Mouse (Mus musculus) kidney, embryonic 15.5 days (tissue): ENCODE results near the gene Ndufs8. TPM values are rescaled to one million over a fixed set of nuclear protein-coding genes. Genes with fewer than 3 reads are reported as not detected.

Experiments
- ATAC-seq: fragments of 200-750 bp; cut with Nextera tagmentation; replicated peaks from 2 replicates; pipeline ENCODE4 v1.8.0; 2017; ENCODE audit warnings: moderate TSS enrichment; ENCODE audit not compliant: low FRiP score
- H3K27ac ChIP-seq: fragments of 300-500 bp; sonication (generic); 2 replicates; pipeline ENCODE4 v1.5.1; 2015; ENCODE audit warnings: mild to moderate bottlenecking, inconsistent platforms
- H3K27me3 ChIP-seq: fragments of 300-500 bp; sonication (generic); 2 replicates; pipeline ENCODE4 v1.6.1; 2015; ENCODE audit warnings: inconsistent platforms
- H3K36me3 ChIP-seq: fragments of 300-500 bp; sonication (generic); 2 replicates; pipeline ENCODE4 v1.6.1; 2015; ENCODE audit warnings: inconsistent platforms
- H3K4me1 ChIP-seq: fragments of 300-500 bp; sonication (generic); 2 replicates; pipeline ENCODE4 v1.6.1; 2015; ENCODE audit warnings: inconsistent platforms
- H3K4me2 ChIP-seq: fragments of 300-500 bp; sonication (generic); 2 replicates; pipeline ENCODE4 v1.6.1; 2015; ENCODE audit warnings: moderate library complexity, mild to moderate bottlenecking, inconsistent platforms
- H3K4me3 ChIP-seq: fragments of 300-500 bp; sonication (generic); replicated peaks from 2 replicates; pipeline ENCODE4 v1.5.1; 2015; ENCODE audit warnings: mild to moderate bottlenecking, inconsistent platforms
- H3K9ac ChIP-seq: fragments of 300-500 bp; sonication (generic); 2 replicates; pipeline ENCODE4 v1.6.1; 2015; ENCODE audit warnings: mild to moderate bottlenecking, inconsistent platforms
- H3K9me3 ChIP-seq: fragments of 300-500 bp; sonication (generic); replicated peaks from 2 replicates; pipeline ENCODE4 v1.6.1; 2016; ENCODE audit warnings: inconsistent platforms
- WGBS: fragments of 180-500 bp; shearing (Covaris S2); methylation state at CpG from one replicate; pipeline ENCODE4 v1.1.7; 2015; ENCODE audit warnings: mixed read lengths; 5-methylcytosine and 5-hydroxymethylcytosine counted together
- polyA plus RNA-seq: library from polyadenylated mRNA; unstranded; fragments of >200 nt; fragmentation: Nextera tagmentation; extraction: Ambion mirVana; gene quantifications from 2 replicates; pipeline ENCODE4 v1.2.1, GENCODE M21; 2015

Ndufs8 gene
- polyA plus RNA-seq, 1 experiment from 2014 or later: 344 TPM

- no peak overlapping the region for H3K4me3 ChIP-seq
- 74% methylated on average over 4 of the region's 4 CpGs for WGBS
- H3K9ac ChIP-seq: no peak overlapping the region
- H3K9me3 ChIP-seq: no peaks in the 10 kb centered on the region
- peaks cover 36% of the 10 kb centered on the region for H3K4me1 ChIP-seq
- H3K27me3 ChIP-seq: no peaks in the 10 kb centered on the region
- ATAC-seq: no peak
- no peaks in the 10 kb centered on the region for H3K36me3 ChIP-seq
- H3K27ac ChIP-seq: peak overlapping the region; percentile 81
- no peak overlapping the region for H3K4me2 ChIP-seq
Measured at GRCm38 (mm10) chr19:3928779-3929178, 16.2 kb upstream of the Ndufs8 start.

GRCm38 (mm10) chr19:3927989-3928388 is 15.4 kb upstream of the Ndufs8 start:
- Histone ChIP-seq H3K4me3 (no peak overlapping the region), H3K4me2 (no peak overlapping the region), H3K27ac (no peak overlapping the region), H3K9ac (no peak overlapping the region), H3K27me3 (no peaks in the 10 kb centered on the region), H3K36me3 (no peaks in the 10 kb centered on the region), H3K9me3 (no peaks in the 10 kb centered on the region), H3K4me1 (peaks cover 42% of the 10 kb centered on the region)
- no peak for ATAC-seq
- WGBS: 84% methylated on average over 4 of the region's 4 CpGs

GRCm38 (mm10) chr19:3926685-3927084 is 14.1 kb upstream of the Ndufs8 start:
- ATAC-seq: no peak
- H3K27me3 ChIP-seq: no peaks in the 10 kb centered on the region
- peaks cover 47% of the 10 kb centered on the region for H3K4me1 ChIP-seq
- no peak overlapping the region for H3K9ac ChIP-seq
- no peaks in the 10 kb centered on the region for H3K36me3 ChIP-seq
- no peak overlapping the region for H3K4me3 ChIP-seq
- WGBS: 72% methylated on average over 6 of the region's 6 CpGs
- H3K4me2 ChIP-seq: no peak overlapping the region
- H3K27ac ChIP-seq: no peak overlapping the region
- H3K9me3 ChIP-seq: no peaks in the 10 kb centered on the region

DNA sequence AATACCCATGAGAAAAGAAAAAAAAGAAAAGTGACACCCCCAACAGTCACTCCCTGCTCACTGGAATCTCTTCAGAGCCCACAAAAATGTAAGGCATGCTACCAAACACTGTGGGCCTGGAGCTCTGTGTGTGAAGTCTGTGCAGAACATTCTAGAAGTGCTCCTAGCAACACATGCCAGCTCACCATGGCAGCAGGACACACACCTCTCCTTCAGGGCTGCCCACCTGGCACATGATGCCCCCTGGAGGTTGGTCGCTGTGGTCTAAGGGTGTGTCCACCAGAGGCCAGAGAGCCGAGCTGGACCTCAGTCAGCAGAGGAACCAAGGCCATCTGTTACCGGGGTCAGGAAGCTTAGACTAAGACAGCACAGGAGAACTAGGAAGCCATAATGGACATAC is 13.7 kb upstream of the Ndufs8 start:
- Histone ChIP-seq H3K27ac (no peak overlapping the region), H3K9ac (no peak overlapping the region), H3K9me3 (no peaks in the 10 kb centered on the region), H3K4me3 (no peak overlapping the region), H3K27me3 (no peaks in the 10 kb centered on the region), H3K4me2 (no peak overlapping the region), H3K4me1 (peaks cover 47% of the 10 kb centered on the region), H3K36me3 (no peaks in the 10 kb centered on the region)
- ATAC-seq: no peak
- WGBS: 60% methylated on average over 3 of the region's 3 CpGs

GRCm38 (mm10) chr19:3925859-3926258 is 13.3 kb upstream of the Ndufs8 start:
- H3K36me3 ChIP-seq: no peaks in the 10 kb centered on the region
- H3K27me3 ChIP-seq: no peaks in the 10 kb centered on the region
- H3K9ac ChIP-seq: no peak overlapping the region
- H3K9me3 ChIP-seq: no peaks in the 10 kb centered on the region
- ATAC-seq: no peak
- H3K4me3 ChIP-seq: no peak overlapping the region
- no peak overlapping the region for H3K4me2 ChIP-seq
- H3K27ac ChIP-seq: no peak overlapping the region
- H3K4me1 ChIP-seq: peaks cover 43% of the 10 kb centered on the region
- WGBS: 80% methylated on average over 6 of the region's 6 CpGs

DNA sequence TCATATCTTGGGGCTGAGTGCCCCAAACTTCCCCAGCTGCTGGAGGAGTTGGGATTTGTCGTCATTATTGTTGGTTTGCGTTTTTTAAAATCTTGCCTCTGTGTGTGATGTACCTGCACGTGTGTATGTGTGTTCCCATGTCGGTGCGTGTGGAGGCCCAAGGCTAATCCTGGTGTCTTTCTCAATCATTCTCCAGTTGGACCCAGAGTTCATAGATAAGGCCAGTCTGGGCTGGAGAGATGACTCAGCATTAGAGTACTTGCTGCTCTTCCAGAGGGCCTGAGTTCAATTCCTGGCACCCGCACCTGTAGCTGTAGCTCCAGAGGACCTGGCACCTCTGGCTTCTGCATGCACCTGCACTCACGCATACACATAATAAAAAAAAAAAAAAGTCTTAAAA is 12.3 kb upstream of the Ndufs8 start:
- H3K9me3 ChIP-seq: no peaks in the 10 kb centered on the region
- H3K4me2 ChIP-seq: no peak overlapping the region
- ATAC-seq: no peak
- no peaks in the 10 kb centered on the region for H3K36me3 ChIP-seq
- H3K4me1 ChIP-seq: peaks cover 33% of the 10 kb centered on the region
- no peaks in the 10 kb centered on the region for H3K27me3 ChIP-seq
- no peak overlapping the region for H3K27ac ChIP-seq
- no peak overlapping the region for H3K9ac ChIP-seq
- no peak overlapping the region for H3K4me3 ChIP-seq
- WGBS: 93% methylated on average over 7 of the region's 7 CpGs

GRCm38 (mm10) chr19:3924190-3924589 is 11.6 kb upstream of the Ndufs8 start:
- Histone ChIP-seq H3K9me3 (no peaks in the 10 kb centered on the region), H3K4me1 (peaks cover 29% of the 10 kb centered on the region), H3K9ac (no peak overlapping the region), H3K36me3 (no peaks in the 10 kb centered on the region), H3K27ac (peak overlapping the region; percentile 59), H3K27me3 (no peaks in the 10 kb centered on the region), H3K4me3 (no peak overlapping the region), H3K4me2 (no peak overlapping the region)
- ATAC-seq: no peak
- WGBS: 77% methylated on average over 8 of the region's 8 CpGs

DNA sequence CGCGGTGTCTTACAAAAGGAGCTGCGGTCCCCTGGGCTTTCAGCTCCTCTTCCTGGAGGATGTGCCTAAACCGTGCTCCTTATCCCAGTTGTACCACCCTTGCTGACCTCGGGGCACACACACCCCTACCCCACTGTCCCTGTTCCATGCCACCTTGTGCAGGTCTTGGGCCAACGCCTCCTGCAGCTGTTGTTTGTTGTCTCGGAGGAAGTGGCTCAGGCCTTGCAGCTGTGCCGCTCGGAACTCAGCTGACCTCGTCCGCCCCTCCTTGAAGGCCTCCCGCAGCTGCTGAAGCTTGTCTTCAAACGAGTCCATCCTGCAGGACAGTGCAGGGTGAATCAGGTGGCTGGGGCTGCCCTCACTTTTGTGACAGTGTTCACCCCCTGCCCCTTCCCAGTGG is 11.0 kb upstream of the Ndufs8 start:
- H3K4me3 ChIP-seq: no peak overlapping the region
- 28% methylated on average over 13 of the region's 13 CpGs for WGBS
- H3K4me1 ChIP-seq: peaks cover 28% of the 10 kb centered on the region
- H3K27ac ChIP-seq: peak overlapping the region; percentile 59
- H3K9ac ChIP-seq: no peak overlapping the region
- H3K9me3 ChIP-seq: no peaks in the 10 kb centered on the region
- no peak overlapping the region for H3K4me2 ChIP-seq
- no peaks in the 10 kb centered on the region for H3K36me3 ChIP-seq
- H3K27me3 ChIP-seq: no peaks in the 10 kb centered on the region
- ATAC-seq: peak; percentile 43

GRCm38 (mm10) chr19:3922661-3923371 is 10.2 kb upstream of the Ndufs8 start:
- 51% methylated on average over 10 of the region's 10 CpGs for WGBS
- no peaks in the 10 kb centered on the region for H3K27me3 ChIP-seq
- no peaks in the 10 kb centered on the region for H3K9me3 ChIP-seq

GRCm38 (mm10) chr19:3919928-3920327 is 7.4 kb upstream of the Ndufs8 start:
- H3K4me3 ChIP-seq: no peak overlapping the region
- 0 out of 2 replicates have a peak overlapping the region, but pooled peaks have one; percentile 30 for H3K27ac ChIP-seq
- no peak overlapping the region for H3K9ac ChIP-seq
- no peaks in the 10 kb centered on the region for H3K9me3 ChIP-seq
- H3K36me3 ChIP-seq: no peaks in the 10 kb centered on the region
- H3K4me1 ChIP-seq: peaks cover 29% of the 10 kb centered on the region
- H3K27me3 ChIP-seq: no peaks in the 10 kb centered on the region
- ATAC-seq: no peak
- no peak overlapping the region for H3K4me2 ChIP-seq

More at GRCm38 (mm10) chr19:3922661-3923371, 10.2 kb upstream of the Ndufs8 start:
- peak overlapping the region; percentile 59 for H3K27ac ChIP-seq
- H3K9ac ChIP-seq: no peak overlapping the region
- no peak for ATAC-seq
- H3K4me1 ChIP-seq: peaks cover 31% of the 10 kb centered on the region
- no peaks in the 10 kb centered on the region for H3K36me3 ChIP-seq
- H3K4me2 ChIP-seq: no peak overlapping the region
- H3K4me3 ChIP-seq: no peak overlapping the region

GRCm38 (mm10) chr19:3916727-3917126 is 4.2 kb upstream of the Ndufs8 start:
- no peak overlapping the region for H3K9ac ChIP-seq
- no peak for ATAC-seq

GRCm38 (mm10) chr19:3914535-3914934 is 2.0 kb upstream of the Ndufs8 start:
- Histone ChIP-seq H3K4me2 (no peak overlapping the region), H3K9ac (no peak overlapping the region), H3K36me3 (peaks cover 17% of the 10 kb centered on the region), H3K4me1 (peaks cover 30% of the 10 kb centered on the region), H3K4me3 (no peak overlapping the region), H3K9me3 (no peaks in the 10 kb centered on the region), H3K27me3 (no peaks in the 10 kb centered on the region), H3K27ac (no peak overlapping the region)
- WGBS: 92% methylated on average over 5 of the region's 5 CpGs
- no peak for ATAC-seq

More at GRCm38 (mm10) chr19:3916727-3917126, 4.2 kb upstream of the Ndufs8 start:
- Histone ChIP-seq H3K36me3 (no peaks in the 10 kb centered on the region), H3K9me3 (no peaks in the 10 kb centered on the region), H3K4me3 (no peak overlapping the region), H3K27me3 (no peaks in the 10 kb centered on the region), H3K4me2 (no peak overlapping the region), H3K4me1 (peaks cover 23% of the 10 kb centered on the region), H3K27ac (no peak overlapping the region)
- WGBS: 80% methylated on average over 11 of the region's 11 CpGs

DNA sequence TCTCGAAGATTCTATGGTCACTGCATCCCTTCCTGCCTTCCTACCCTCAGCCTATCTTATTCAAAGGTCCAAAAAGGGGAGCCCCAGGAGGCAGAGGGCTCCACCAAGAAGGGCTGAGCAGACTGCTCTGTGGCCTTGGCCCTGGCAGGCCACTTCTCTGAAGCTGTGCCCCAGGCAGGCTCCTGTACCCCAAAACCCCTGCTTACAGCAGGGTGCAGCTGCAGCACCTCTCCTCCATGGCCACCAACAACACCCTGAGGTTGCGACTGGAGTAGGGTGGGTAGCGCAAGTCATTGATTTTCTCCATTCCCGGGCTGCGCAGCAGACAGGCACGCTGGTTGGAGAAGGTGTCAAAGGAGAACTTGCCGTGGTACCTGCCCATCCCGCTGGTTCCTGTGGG is 1.1 kb upstream of the Ndufs8 start:
- peaks cover 26% of the 10 kb centered on the region for H3K36me3 ChIP-seq
- peaks cover 23% of the 10 kb centered on the region for H3K4me1 ChIP-seq
- H3K4me3 ChIP-seq: peak overlapping the region; percentile 74
- peak overlapping the region; percentile 83 for H3K4me2 ChIP-seq
- ATAC-seq: no peak
- peak overlapping the region; percentile 64 for H3K9ac ChIP-seq
- no peaks in the 10 kb centered on the region for H3K27me3 ChIP-seq
- peak overlapping the region; percentile 83 for H3K27ac ChIP-seq
- H3K9me3 ChIP-seq: no peaks in the 10 kb centered on the region
- WGBS: 86% methylated on average over 8 of the region's 8 CpGs
